Comparison of ENCODE assay signal across 16 mouse cellular contexts in genomic region chr14:22809229-22809628, GRCm38 (mm10).
DNase-seq lines count a peak whose midpoint lies in the region; ATAC-seq and TF ChIP-seq lines count a peak whose summit lies in the region.
"Had no signal": no experiment of that assay in that cellular context is flagged by ENCODE, and none has a peak within 500 bp of the region (broad histone marks: within the 10 kb centered on the region; RNA-seq: fewer than 3 reads in every experiment).

No protein-coding gene starts in this region.

- peak; percentile 63 for TF ChIP-seq EP300 in lung, postnatal 0 days (IDR thresholded peaks at IDR 0.05)

- no peak overlapping the region for H3K9ac ChIP-seq in lung, postnatal 0 days (replicated peaks; ENCODE audit: low read depth)
- no peak overlapping the region for H3K9ac ChIP-seq in stomach, embryonic 15.5 days
- H3K9ac ChIP-seq: heart, embryonic 15.5 days had no signal

- H3K9me3 ChIP-seq in lung, postnatal 0 days (ENCODE audit: low read length), result no peaks in the 10 kb centered on the region
- no peaks in the 10 kb centered on the region for H3K9me3 ChIP-seq in stomach, embryonic 15.5 days
- H3K9me3 ChIP-seq: heart, embryonic 15.5 days had no signal

- intact Hi-C loops in gastrocnemius, adult 2 months (cut with DNase I), result loop anchor here (2.0 kb wide), 1 partner anchor 822 kb away; no protein-coding TSS in a partner anchor
- intact Hi-C loops in left cerebral cortex, postnatal 4 days (cut with DNase I), result loop anchor here (10.0 kb wide), 1 partner anchor 224 kb away; no protein-coding TSS in a partner anchor

- H3K4me3 ChIP-seq in gastrocnemius, adult 2 months, result no peak overlapping the region
- H3K4me3 ChIP-seq in lung, postnatal 0 days (ENCODE audit: low read depth, low read length), result no peak overlapping the region
- no peak overlapping the region for H3K4me3 ChIP-seq in stomach, embryonic 15.5 days (replicated peaks)
- H3K4me3 ChIP-seq: heart, embryonic 15.5 days; myocyte had no signal

- H3K4me2 ChIP-seq in lung, postnatal 0 days (replicated peaks; ENCODE audit: low read depth, low read length), result no peak overlapping the region
- no peak overlapping the region for H3K4me2 ChIP-seq in stomach, embryonic 15.5 days
- H3K4me2 ChIP-seq: heart, embryonic 15.5 days had no signal

- H3K27me3 ChIP-seq in lung, postnatal 0 days (replicated peaks; ENCODE audit: insufficient read depth, low read length), result no peaks in the 10 kb centered on the region
- no peaks in the 10 kb centered on the region for H3K27me3 ChIP-seq in stomach, embryonic 15.5 days (replicated peaks)
- H3K27me3 ChIP-seq: heart, embryonic 15.5 days had no signal

- no peak for TF ChIP-seq CTCF in gastrocnemius, adult 2 months (IDR thresholded peaks at IDR 0.05)
- TF ChIP-seq CTCF in lung, postnatal 0 days (IDR thresholded peaks at IDR 0.05), result no peak

- WGBS in lung, postnatal 0 days, result 52% methylated on average over 3 of the region's 3 CpGs
- WGBS in stomach, embryonic 15.5 days, result 51% methylated on average over 3 of the region's 3 CpGs

- no peaks in the 10 kb centered on the region for H3K36me3 ChIP-seq in lung, postnatal 0 days (ENCODE audit: insufficient read depth, low read length)
- H3K36me3 ChIP-seq in stomach, embryonic 15.5 days, result no peaks in the 10 kb centered on the region
- H3K36me3 ChIP-seq: G1E; heart, embryonic 15.5 days had no signal

- H3K4me1 ChIP-seq in lung, postnatal 0 days (ENCODE audit: insufficient read depth, low read depth, low read length), result peaks cover 12% of the 10 kb centered on the region; the same call in 1 of the 2 replicates
- peaks cover 40% of the 10 kb centered on the region for H3K4me1 ChIP-seq in stomach, embryonic 15.5 days

- no peak; the same call in 1 of the 2 replicates for ATAC-seq in lung, postnatal 0 days
- ATAC-seq in stomach, embryonic 15.5 days (ENCODE audit: insufficient read depth, low FRiP score, low read depth), result no peak

- H3K27ac ChIP-seq in gastrocnemius, adult 2 months, result peak overlapping the region; percentile 78; the same call in 1 of the 2 replicates
- H3K27ac ChIP-seq in lung, postnatal 0 days (ENCODE audit: low read length), result no peak overlapping the region
- peak overlapping the region; percentile 73 for H3K27ac ChIP-seq in stomach, embryonic 15.5 days
- H3K27ac ChIP-seq: heart, embryonic 15.5 days had no signal

- DNase-seq in gastrocnemius, adult 2 months, result no peak
- no peak for DNase-seq in gastrocnemius, postnatal 4 days (ENCODE audit: low spot score in 2 of 2)
- no peak for DNase-seq in lung, postnatal 0 days (ENCODE audit: low spot score)
- no peak for DNase-seq in lung, postnatal 25 days (ENCODE audit: low spot score)
- DNase-seq in gonadal fat pad, adult 2 months (ENCODE audit: low read depth), result peak; percentile 45
- DNase-seq in left cerebral cortex, postnatal 4 days, result no peak
- no peak for DNase-seq in thymus, postnatal 4 days
- DNase-seq: B cell, adult 2 months; cerebellum, adult 2 months; gastrocnemius, postnatal 14 days; right cerebral cortex, postnatal 4 days; thymus, adult 18-20 months had no signal
